Mouse (Mus musculus) ZHBTc4 (cell line): ENCODE measurements around the gene Fbxw9.
"Not testable (repeated sequence)": the region's sequence is repeated elsewhere in the genome, so short reads cannot be mapped to it uniquely, and the experiment has no call there.

Experiments used
- DNase-seq: peaks from one replicate; pipeline ENCODE4 v3.0.0-alpha.2; 2011; ENCODE audit warnings: low read depth, low spot score

Gene Fbxw9

GRCm38 (mm10) chr8:85036718-85037365 lies 23.0 kb upstream of the Fbxw9 start, which contains the start of gene Tnpo2:
Gene Tnpo2 (plus strand): TSS chr8:85036915.
- DNase-seq: peak; percentile 98

GRCm38 (mm10) chr8:85037366-85037680 lies 22.5 kb upstream of the Fbxw9 start:
- peak; percentile 86 for DNase-seq

GRCm38 (mm10) chr8:85037681-85038531 lies 21.9 kb upstream of the Fbxw9 start:
- peak; percentile 58 for DNase-seq

- no peak for DNase-seq
Measured at GRCm38 (mm10) chr8:85043619-85044018, 16.2 kb upstream of the Fbxw9 start.

- no peak for DNase-seq
Measured at GRCm38 (mm10) chr8:85057367-85057766, 2.5 kb upstream of the Fbxw9 start.

- no peak for DNase-seq
Measured at GRCm38 (mm10) chr8:85062603-85063002, 2.7 kb downstream of the Fbxw9 start.

GRCm38 (mm10) chr8:85065213-85065612 lies 5.4 kb downstream of the Fbxw9 start:
- no peak for DNase-seq

- DNase-seq: no peak
Measured at GRCm38 (mm10) chr8:85067155-85067554, 7.3 kb downstream of the Fbxw9 start.

GRCm38 (mm10) chr8:85067982-85068381 lies 8.1 kb downstream of the Fbxw9 start, which contains the start of gene Gm5741:
Gene Gm5741 (minus strand): TSS chr8:85067982.
- no peak for DNase-seq

GRCm38 (mm10) chr8:85071041-85071440 lies 11.2 kb downstream of the Fbxw9 start:
- no peak for DNase-seq

- DNase-seq: peak; percentile 96
Measured at GRCm38 (mm10) chr8:85071514-85072281, 11.8 kb downstream of the Fbxw9 start, which contains the start of gene Dhps. Gene Dhps (plus strand): TSS chr8:85071757.

GRCm38 (mm10) chr8:85072364-85072929 lies 12.6 kb downstream of the Fbxw9 start:
- DNase-seq: no peak

GRCm38 (mm10) chr8:85073041-85073612 lies 13.3 kb downstream of the Fbxw9 start:
- DNase-seq: no peak

GRCm38 (mm10) chr8:85074167-85074566 lies 14.3 kb downstream of the Fbxw9 start:
- no peak for DNase-seq

- no peak for DNase-seq
Measured at GRCm38 (mm10) chr8:85074617-85075016, 14.8 kb downstream of the Fbxw9 start.

- peak; percentile 76 for DNase-seq
Measured at GRCm38 (mm10) chr8:85076001-85076400, 16.1 kb downstream of the Fbxw9 start.

- peak; percentile 93 for DNase-seq
Measured at GRCm38 (mm10) chr8:85076993-85077392, 17.1 kb downstream of the Fbxw9 start.

GRCm38 (mm10) chr8:85080214-85080531 lies 20.3 kb downstream of the Fbxw9 start:
- DNase-seq: no peak

- DNase-seq: peak; percentile 81
Measured at GRCm38 (mm10) chr8:85080532-85081215, 20.8 kb downstream of the Fbxw9 start, which contains the start of gene Wdr83os. Gene Wdr83os (plus strand): TSS chr8:85080740.

- peak; percentile 91 for DNase-seq
Measured at GRCm38 (mm10) chr8:85081216-85081555, 21.3 kb downstream of the Fbxw9 start, which contains the start of gene Wdr83. Gene Wdr83 (minus strand): TSS chr8:85081306.

GRCm38 (mm10) chr8:85082169-85082568 lies 22.3 kb downstream of the Fbxw9 start:
- DNase-seq: not testable (repeated sequence)
